Mouse (Mus musculus) C2C12 (cell line): Measurements from ENCODE around the gene Tac1. TPM values are rescaled to one million over a fixed set of nuclear protein-coding genes. Genes with fewer than 3 reads are reported as not detected.

Experiments used
- polyA plus RNA-seq: library from polyadenylated mRNA; unstranded; fragments of >200 nt; fragmentation: generic; extraction: Trizol; gene quantifications from one replicate; pipeline ENCODE4 v1.2.1, GENCODE M21; 2012; ENCODE audit warnings: missing spikeins

The Tac1 gene
- polyA plus RNA-seq, 1 experiment, result not detected

Other genes starting within 250 kb of the Tac1 start
- 122 TPM for gene Asns, start 138.4 kb downstream of the Tac1 start, polyA plus RNA-seq